Mouse (Mus musculus) monocyte, adult 2 months (primary cell): ENCODE measurements around the gene Wtip.

ENCODE experiments used
- DNase-seq, 2 experiments: peaks; one replicate each; pipeline ENCODE4 v3.0.0; 2022; ENCODE audit warnings: low spot score in 2 of 2, low read depth in 1 of 2

Gene Wtip

GRCm38 (mm10) chr7:34133117-34133762 is at the start of gene Wtip:
TSS of gene Wtip (minus strand) at chr7:34133268.
- no peak for DNase-seq

- peak in 1 of 2 experiments; percentile 26 for DNase-seq
These were observed 43.2 kb upstream of the Wtip start for GRCm38 (mm10) chr7:34176241-34176640.

DNA sequence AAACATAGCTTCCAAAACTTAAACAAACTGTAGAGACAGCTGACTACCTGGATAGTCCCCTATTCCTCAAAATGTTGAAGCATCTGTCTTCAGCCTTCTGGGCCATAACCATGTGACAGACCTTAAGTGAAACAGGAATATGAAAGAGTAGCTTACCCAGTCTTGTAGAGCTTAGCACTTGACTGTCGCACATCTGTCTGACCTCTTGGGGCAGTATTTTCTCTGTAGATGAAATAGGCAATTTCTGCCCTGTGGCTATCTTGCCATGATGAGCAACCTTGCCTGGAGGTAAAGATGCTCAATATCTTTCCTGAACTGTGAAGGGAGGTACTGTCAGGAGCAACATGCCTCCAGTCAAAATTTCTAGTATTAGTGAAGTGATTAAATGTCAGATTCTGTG is 39.2 kb upstream of the Wtip start:
- no peak for DNase-seq

DNA sequence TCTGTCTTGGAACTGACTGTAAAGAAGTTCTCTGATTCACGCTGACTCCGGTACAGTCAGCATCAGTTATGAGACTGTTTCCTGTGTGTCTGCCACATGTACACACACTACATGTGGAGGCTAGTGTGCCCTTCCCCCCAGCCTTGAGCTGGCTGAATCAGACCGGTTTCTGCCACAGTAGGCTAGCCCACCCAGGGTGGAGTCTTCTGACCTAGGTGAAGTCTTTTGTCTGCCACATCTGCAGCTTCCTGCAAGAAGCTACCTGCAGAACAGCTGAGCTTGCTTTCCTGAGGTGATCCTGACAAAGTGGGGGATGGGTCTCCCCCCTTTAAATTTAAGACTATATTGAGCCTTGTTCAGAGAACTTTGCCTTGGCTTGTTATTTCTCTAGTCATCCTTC is 36.4 kb upstream of the Wtip start, which contains the start of gene Uba2:
Gene Uba2 (minus strand): TSS at position 146 of the 400 bp plus-strand sequence.
- no peak for DNase-seq

GRCm38 (mm10) chr7:34168470-34169251 is 35.6 kb upstream of the Wtip start:
- DNase-seq = peak; percentile 64 to 79

DNA sequence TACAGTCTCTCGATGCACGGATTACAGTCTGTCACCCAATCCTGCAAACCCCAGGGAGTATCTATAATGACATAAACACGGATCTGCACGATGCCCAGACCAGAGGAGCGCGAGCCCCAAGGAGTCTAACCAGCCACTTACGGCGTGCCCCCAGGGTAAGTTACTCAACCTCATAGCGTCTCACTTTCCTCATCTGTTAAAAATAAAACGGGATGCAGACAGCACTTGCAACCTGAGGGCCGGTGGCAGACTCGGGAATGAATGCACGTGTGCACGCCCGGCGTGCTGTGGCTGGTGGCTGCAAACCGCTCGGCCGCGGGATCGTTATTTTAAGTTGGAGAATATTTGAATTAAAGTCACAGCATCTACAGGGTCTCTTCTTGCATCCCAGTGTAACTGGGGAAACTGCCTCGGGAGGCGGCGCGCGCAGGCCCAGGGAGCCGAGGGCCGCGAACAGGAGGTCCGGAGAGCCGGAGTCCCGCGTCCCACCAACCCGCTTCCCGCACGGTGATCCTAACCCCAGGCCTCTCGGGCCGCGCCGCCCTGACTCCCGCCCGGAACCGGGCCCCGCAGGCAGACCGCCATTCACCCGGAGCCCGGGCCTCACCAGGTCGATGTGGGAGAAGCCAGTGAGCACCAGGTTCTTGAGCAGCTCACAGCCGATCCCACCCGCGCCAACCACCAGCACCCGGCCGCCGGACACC is 34.9 kb upstream of the Wtip start:
- no peak for DNase-seq

DNA sequence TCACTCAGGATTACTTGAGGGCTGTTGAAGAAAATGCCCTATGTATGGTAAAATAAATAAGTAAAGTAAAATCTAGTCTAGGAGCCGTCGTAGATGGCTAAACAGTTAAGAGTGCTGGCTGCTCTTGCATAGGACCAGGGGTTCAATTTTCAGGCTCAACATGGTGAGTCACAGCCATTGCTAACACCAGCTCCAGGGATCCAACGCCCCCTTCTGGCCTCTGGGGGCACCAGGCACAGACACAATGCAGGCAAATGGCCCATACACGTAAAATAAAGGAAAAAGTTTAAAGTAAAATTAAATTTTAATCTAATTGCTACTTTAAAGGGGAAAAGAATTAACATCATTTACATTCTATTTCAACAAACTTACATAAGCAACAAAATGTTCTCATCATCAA is 33.8 kb upstream of the Wtip start:
- peak; percentile 9 to 13 for DNase-seq

GRCm38 (mm10) chr7:34165999-34166398 is 32.9 kb upstream of the Wtip start:
- no peak for DNase-seq

- no peak for DNase-seq
These were observed 31.6 kb upstream of the Wtip start for GRCm38 (mm10) chr7:34164671-34165070.

DNA sequence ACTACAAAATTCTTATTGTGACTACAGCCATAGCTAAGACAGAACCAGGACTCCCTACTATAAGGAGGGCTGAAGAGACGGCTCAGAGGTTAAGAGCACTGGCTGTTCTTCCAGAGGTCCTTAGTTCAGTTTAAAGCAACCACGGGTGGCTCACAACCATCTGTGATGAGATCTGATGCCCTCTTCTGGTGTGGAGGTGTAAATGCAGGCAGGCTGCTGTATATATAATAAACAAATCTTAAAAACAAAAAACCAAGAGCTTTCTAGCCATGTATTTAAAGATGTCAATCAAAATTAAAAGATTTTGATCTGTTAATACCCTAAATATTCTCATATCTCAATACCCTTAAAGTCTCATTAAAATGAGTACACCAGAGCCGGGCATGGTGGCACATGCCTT is 26.1 kb upstream of the Wtip start:
- no peak for DNase-seq

- no peak for DNase-seq
These were observed 24.9 kb upstream of the Wtip start for GRCm38 (mm10) chr7:34157994-34158393.

- no peak for DNase-seq
These were observed 14.1 kb upstream of the Wtip start for GRCm38 (mm10) chr7:34147193-34147592.

DNA sequence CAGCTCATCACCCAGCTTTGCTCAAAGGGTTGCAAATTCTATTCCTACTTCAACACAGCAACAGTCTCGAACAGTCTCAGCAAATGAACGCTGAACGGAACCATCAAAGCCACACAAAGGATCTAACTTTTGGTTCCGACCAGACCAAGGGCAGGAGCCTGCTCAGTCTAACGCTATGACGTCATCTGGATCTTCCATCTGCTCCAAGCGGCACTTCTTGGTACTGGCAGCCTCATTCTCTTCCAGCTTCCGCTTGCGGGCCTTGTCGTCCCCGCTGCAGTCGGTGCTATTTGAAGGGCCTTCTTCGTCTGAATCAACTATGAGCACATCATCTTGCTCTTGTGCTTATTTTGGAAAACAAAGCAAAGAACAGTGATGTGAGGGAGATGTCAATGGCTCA is 8.1 kb upstream of the Wtip start:
- no peak for DNase-seq

DNA sequence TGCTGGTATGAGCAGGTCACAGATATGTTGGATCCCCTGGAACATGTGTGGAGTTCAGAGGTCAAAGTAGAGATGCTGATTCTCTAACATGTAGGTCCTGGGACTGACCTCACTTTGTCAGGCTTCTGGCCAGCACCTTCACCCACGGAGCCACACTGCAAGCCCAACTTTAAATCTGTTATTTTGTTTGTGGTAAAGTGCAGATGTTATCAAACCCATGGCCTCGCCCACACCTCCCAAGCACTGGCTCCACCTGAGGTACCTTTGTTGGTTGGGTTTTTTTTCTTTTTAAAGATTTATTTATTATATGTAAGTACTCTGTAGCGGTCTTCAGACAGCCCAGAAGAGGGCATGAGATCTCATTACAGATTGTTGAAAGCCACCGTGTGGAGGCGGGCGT is 6.4 kb upstream of the Wtip start:
- no peak for DNase-seq

GRCm38 (mm10) chr7:34134336-34134735 is 1.3 kb upstream of the Wtip start:
- no peak for DNase-seq

- no peak for DNase-seq
These were observed 551 bp downstream of the Wtip start for GRCm38 (mm10) chr7:34132355-34133079.

- no peak for DNase-seq
These were observed 1.1 kb downstream of the Wtip start for GRCm38 (mm10) chr7:34131959-34132354.

GRCm38 (mm10) chr7:34131118-34131517 is 1.9 kb downstream of the Wtip start:
- no peak for DNase-seq

DNA sequence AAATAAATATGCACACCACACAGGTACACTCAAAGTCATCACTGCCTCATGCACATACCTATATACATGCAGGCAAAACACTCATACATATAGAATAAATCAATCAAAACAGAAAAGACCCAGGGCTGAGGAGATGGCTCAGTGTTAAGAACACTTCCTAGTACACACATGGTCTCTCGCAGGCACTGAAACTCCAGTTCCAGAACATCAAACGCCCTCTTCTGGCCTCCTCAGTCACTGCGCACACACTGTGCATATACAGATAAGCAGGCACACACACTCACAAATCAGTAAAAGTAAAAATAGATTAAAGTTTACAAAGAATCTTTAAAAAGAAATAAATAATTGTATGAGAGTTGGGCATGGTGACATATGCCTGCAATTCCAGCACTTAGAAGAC is 6.8 kb downstream of the Wtip start:
- DNase-seq = no peak

GRCm38 (mm10) chr7:34125346-34125745 is 7.7 kb downstream of the Wtip start:
- no peak for DNase-seq

GRCm38 (mm10) chr7:34122987-34123720 is 9.9 kb downstream of the Wtip start:
- DNase-seq = no peak
